Mouse (Mus musculus) adipocyte (in vitro differentiated cells): ENCODE measurements around the gene 3110082J24Rik.

Source experiments
- DNase-seq: peaks from one replicate; pipeline ENCODE4 v3.0.0-alpha.2; 2016; ENCODE audit warnings: low spot score

Gene 3110082J24Rik

DNA sequence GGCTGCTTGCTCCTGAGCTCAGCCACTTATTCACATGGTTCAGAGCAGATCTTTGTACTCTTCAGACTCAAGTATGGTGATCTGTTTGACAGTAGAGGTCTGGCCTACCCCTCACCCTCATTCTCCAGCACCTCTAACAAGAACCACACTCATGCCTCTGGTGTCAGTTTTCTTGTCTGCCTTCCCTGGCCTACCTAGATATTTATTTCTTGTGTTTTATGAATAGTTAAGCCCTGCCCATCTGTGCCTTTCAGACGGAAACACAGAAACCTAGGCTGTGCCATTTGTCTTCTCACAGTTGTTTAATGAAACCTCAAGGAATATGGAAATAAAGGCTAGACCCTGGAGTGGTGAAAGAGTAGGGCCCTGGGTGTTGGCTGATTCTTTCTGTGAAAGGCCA lies 12.1 kb upstream of the 3110082J24Rik start:
- DNase-seq = no peak

DNA sequence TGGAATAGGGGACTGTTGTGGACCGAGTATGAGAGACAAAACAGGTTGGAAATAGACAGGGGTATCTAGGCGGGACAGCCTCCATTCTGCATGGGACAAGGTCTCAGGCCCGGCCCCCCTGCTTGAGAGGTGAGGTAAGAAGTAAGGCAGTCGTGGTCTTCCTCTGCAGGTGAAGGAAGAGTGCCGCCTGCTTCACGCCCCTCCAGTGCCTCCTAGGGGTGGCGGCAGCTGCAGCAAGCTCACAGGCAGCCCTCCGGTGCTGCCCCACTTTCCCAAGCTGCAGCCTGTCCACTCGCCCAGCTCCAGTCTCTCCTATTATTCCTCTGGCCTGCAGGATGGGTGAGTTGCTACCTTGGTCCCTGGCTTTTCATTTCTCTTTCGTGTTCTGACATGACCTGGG lies 9.8 kb upstream of the 3110082J24Rik start:
- no peak for DNase-seq

DNA sequence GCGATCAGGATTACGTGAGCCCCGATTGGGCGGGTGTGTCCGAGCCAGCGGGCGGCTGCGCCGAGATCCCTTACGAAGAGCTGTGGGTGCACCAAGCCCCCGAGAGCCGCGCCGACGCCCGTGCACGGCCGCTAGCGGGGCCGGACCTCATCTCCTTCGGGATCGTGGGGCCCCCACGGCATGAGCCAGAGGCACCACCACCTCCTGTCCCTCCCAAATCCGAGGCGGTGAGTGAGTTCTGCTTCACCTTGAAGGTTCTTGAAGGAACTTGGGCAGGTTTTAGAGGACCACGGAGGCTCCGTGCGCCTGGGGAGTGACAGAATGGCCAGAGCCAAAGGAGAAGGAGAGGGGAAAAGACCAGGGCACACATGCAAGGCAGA lies 8.9 kb upstream of the 3110082J24Rik start:
- DNase-seq = no peak

DNA sequence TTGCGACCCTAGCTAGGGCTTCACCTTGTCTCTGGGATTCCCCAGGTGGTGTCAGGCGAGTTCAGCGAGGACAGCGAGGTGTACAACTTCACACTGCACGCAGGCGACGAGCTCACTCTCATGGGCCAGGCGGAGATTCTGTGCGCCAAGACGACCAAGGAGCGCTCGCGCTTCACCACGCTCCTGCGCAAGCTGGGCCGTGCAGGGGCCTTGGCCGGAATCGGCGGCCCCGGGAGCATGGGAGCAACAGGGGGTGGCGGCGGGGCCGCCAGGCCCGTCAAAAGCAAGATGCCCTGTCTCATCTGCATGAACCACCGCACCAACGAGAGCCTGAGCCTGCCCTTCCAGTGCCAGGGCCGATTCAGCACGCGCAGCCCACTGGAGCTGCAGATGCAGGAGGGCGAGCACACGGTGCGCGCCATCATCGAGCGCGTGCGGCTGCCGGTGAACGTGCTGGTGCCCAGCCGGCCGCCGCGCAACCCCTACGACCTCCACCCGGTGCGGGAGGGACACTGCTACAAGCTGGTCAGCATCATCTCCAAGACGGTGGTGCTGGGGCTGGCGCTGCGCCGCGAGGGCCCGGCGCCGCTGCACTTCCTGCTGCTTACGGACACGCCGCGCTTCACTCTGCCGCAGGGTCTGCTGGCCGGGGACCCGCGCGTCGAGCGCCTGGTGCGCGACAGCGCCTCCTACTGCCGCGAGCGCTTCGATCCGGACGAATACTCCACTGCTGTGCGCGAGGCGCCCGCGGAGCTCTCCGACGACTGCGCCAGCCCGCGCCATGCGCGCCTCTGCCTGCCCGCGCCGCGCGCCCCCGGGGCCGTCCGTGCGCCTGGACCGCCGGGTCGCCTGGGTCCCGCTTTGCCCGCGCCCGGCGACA lies 8.2 kb upstream of the 3110082J24Rik start:
- DNase-seq = no peak

DNA sequence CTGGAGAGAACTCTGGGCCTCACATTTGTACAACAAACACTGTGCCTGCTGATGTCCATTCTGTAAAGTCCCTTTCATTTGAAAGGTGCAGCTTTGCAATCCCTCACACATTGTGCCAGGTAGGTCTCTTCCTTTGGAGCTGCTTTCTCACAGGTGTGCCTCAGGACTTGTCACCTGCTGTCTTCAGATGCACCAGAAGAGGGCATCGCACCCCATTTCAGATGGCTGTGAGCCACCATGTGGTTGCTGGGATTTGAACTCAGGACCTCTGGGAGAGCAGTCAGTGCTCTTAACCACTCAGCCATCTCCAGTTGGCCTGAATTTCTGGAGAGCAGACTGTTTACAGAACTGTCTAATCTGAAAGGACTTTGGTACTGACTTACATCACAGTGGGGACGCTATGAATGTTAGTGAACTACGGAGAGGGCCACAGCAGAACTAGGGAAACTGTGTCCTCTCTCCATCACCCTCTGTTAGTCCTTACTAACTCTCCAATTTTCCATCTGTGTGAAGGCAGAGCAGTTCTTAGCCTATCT lies 6.7 kb upstream of the 3110082J24Rik start:
- no peak for DNase-seq

DNA sequence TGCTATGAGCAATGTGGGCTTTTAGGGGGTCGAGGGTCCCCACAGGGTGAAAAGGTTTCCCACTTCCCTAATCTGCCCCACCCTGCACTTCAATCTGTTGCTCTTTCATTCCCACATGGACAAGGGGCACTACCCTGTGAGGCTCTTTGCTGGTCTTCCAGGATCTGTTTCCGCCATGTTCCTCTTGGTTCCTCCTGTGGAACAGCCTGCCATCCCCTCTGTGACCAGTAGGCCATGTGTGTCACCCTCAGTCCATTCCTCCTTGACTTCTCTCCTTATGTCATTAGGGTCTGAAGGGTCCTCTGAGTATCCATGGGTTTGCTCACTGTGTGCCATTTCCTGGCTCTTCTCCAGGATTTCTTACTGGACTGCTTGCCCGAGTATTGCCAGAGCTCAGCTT lies 5.9 kb upstream of the 3110082J24Rik start:
- no peak for DNase-seq

DNA sequence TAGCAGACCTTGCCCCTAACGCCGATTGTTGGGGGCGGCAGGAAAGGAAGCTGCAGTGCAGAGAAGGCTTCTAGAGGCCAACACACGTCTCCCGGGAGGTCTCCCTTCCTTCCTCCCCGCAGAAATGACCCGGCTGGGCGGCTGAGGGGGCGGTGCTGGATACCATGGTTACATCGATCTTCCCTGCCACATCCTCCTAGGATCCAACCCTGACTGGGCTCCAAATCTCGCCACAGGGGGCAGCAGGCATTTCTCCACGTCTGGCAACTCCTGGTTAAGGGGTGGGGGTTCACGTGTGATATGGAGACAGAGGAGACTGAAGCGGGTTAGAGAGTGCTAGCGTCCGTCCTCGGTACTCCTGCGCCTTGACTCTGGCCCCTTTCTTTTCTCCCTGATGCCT lies 5.2 kb upstream of the 3110082J24Rik start:
- no peak for DNase-seq

DNA sequence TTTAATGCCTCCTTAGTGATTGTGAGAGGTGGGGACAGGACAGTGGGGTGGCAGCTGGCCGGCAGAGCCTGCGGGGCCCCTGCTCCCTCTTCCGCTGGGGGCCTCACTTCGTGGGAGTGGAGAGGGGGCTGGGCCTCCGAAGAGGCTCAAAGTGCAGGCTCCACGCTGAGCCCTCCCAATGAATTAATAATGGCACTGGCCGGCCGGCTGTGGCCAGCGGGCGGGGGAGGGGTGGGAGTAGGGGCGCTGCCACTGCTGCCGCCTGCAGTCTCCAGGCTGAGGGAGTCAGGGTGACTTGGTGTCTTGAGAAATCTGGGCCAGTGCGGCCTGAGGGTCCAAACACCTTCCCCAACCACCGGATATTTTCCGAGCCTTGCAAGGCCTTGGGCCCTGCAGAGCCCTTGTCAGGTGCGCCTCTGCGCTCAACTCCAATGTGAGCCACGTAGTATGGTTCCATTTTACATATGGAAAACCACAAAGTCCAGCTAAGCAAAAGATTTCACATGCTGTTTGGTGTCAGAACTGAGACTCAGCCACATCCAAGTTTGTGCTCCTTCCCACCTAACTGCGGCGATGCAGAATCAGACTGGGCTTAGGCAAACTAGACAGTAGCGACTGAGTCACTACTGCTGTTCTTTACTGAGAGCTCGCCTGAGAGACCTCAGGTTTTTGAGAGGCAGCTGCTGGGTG lies 4.6 kb upstream of the 3110082J24Rik start:
- DNase-seq = no peak

DNA sequence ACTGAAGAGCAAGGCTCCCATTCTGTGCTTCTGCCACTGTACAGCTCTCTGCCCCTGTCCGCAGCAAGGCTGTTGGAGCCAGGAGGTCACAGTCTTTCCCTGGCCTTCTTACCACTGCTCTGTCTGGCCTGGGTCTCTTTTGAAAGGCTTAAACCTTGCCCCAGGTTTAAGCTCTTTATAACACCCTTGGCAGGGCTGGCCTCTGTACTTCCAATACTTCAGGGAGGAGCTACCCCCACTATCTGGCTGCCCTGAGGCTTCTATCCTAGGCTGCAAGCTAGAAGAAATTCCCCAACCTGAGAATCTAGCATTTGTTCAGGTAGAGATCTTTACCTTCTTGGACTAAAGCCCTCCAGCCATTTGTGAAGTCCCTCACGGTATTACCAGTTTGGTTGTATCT lies 4.0 kb upstream of the 3110082J24Rik start:
- no peak for DNase-seq

DNA sequence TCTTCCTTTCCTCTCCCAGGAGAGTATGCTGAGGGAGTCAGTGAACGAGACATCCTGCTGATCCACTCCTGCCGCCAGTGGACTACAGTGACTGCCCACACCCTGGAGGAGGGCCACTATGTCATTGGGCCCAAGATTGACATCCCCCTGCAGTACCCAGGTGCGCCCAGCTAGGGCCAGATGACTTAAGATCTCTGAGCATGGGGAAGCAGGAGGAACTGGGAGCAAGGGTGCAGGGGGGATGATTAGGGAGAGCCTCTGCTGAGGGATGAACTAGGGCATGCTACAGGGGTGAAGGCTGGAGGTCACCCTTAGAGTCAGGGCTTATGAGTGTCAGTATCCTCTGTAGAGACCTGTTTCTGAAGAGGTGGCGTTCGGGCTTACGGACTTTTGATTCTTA lies 2.3 kb upstream of the 3110082J24Rik start:
- no peak for DNase-seq

DNA sequence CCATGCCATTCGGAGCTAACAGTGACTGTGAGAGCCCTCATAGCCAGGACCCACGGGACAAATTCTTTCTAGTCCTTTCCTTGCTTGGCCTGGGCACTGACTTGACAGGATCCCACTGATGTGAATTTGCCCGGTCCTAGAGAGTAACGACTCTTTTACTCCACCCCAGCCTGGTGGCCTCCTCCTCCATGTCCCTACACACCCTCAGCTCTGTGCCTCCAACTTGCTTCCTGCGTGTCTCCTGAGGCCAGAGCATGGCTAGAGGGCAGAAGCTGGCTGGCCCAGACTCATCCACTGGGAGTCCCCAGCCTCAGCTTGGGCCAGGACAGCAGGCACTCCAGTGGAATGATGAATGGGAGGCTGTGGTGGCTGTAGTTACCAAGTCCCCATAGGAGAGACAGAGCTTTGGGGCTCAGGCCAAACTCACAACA lies 1.7 kb upstream of the 3110082J24Rik start:
- DNase-seq = peak; percentile 15

DNA sequence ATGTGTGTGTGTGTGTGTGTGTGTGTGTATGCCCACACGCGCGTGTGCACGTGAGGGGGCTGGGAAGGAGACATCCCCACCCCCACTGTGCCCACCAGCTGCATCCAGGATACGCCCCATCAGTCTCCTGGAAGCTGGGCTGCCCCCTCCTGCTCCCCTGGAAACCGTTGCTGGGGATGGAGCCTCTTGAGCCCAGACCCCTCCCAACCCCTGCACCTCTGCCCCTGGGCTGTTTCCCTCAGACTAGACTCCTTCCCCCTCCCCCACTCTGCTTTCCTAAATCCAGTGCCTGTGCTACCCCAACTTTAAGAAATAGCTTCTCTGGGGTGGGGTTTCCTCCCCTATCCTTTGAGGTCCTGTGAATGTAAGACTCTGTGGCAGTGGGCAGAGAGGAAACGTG lies 1.3 kb upstream of the 3110082J24Rik start:
- DNase-seq = no peak

DNA sequence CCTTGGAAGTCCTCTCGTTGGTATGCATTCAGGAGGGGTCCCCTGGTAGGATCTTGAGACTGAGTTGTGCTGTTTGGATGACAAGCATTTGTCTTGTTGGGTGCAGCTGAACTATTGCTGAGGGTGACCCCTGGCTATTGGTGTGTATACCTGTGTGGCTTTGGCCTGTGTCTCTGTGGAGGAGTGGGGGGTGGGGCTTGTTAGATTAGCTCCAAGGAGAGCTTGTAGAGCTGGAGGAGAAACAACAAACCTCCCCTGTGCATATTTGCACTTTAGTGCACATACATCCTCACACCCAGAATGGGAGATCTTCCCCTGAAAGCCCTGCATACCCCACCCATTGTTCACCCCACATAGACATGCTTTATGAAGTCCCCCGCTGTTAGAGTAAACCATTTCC lies 870 bp upstream of the 3110082J24Rik start:
- no peak for DNase-seq

DNA sequence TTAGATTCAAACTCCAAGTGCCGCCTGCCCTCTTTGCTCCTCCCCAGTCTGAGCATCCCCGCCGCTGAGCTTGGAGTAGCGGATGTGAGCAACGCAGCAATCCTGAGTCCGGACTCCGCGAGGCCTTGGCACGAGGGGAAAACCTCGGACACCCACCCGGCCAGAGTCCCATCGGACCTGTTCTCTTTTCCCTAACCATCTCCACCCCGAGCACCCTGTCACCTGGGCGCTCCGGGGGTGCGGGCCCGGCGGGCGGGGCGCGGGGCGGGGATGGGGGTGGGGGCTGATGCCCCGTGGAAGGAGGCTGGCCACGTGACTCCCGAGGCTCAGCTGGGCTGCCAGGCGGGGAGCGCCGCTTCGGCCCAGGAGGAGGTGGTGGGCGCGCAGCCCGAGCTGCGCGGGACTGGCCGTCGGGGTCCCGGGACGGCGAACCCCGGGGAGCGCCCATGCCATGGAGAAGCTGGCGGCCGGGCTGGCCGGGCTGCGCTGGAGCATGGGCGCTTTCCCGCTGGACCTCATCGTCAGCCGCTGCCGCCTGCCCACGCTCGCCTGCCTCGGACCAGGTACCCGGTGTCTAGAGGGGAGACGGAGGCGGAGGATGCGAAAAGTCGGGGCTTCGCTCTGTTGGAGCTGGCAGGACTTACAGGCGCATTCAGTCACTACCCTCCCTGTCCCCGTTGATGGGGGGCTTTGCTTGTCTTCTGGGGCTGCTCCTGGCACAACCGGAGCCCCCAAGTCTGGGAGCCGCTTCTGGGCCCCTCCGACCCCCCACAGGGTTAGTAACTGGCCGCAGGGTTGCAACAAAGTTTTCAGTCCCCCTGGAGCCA lies 832 bp downstream of the 3110082J24Rik start, which contains the start of gene Garem2:
TSS of gene Garem2 (plus strand) at position 321 of the 827 bp plus-strand sequence.
- no peak for DNase-seq

DNA sequence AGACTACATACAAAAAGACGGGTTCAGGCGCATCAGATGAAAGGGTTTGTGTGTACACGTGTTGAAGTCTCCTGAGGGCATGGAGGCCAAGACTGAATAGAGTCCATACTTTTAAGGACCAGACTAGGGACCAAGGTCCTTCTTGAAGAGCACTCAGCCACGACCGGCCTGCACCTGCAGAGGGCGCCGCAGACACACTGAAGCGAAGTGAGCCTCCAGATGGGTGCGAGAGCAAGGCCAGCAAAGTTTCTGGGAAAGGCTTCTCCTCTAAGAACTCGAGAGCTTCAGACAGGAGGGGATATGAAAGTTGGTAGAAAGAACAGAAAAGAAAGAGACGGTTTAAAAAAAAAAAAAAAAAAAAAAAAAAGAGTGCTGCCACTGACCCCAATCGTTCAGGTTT lies 1.5 kb downstream of the 3110082J24Rik start:
- DNase-seq = peak; percentile 24

DNA sequence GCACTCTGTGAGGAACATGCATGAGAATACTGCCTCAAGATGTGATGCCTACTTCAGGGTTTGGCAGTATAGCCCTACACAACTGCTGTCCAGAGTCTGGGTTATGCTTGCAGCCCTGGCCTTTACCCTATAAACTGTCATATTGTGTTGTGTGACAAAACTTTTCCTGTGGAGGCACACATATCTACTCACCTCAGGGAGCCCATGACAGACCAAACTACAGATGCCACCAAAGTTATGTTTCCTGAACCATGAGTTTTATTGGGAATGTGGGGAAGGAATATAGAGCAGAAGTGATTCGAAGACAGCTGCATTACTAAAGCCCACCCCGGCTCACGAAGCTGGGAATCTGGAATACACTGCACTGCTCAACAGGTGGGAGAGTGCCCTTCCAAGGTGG lies 2.5 kb downstream of the 3110082J24Rik start:
- DNase-seq = no peak

DNA sequence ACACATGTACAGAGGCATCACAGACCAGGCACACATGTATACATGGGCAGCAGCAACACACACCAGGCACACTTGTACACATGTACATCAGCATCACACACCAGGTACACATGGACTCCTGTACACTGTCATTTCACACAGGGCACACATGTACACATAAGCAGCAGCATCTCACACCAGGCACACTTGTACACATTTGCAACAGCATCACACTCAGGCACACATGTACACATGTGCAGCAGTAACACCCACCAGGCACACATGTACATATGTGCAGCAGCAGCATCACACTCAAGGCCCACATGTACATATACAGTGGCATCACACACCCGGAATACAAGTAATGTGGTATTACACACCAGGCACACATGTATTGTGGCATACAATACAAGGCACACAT lies 7.6 kb downstream of the 3110082J24Rik start:
- no peak for DNase-seq

DNA sequence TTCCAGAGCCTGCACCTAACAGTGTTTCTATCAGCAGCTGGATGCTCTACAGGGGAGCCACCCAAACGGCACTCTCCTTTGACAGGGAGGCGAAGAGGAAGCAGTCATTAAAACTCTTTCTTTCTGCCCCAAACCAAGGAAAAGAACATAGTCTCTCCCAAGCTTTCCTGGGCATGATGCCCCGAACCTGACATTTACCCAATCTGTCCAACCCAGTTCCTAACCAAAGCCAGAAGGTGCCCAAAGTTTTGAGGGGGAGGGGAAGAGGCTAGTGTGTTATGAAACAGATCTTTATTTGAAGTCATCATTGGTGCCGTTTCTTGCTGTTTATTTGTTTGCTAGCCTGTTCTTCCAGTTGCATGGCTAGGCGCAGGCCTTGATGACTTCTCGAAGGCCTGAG lies 10.2 kb downstream of the 3110082J24Rik start:
- peak; percentile 64 for DNase-seq

DNA sequence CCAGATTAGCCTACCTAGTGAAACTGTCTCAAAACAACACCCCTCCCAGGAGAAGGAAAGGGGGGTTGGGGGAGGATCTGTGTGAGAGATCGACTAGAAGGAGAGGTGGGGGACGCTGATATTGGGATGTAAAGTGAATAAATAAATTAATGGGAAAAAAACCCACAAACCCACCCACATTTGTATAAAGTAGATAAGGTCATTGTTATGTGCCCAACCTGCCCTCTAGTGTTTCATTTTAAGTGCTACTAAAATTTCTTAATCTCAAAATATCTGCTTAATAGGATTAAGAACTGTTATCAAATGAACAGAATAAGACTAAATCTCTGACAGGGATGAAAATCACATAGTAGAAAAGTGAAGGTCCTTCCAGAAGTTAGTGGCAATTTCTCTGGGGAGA lies 11.5 kb downstream of the 3110082J24Rik start:
- DNase-seq = no peak

DNA sequence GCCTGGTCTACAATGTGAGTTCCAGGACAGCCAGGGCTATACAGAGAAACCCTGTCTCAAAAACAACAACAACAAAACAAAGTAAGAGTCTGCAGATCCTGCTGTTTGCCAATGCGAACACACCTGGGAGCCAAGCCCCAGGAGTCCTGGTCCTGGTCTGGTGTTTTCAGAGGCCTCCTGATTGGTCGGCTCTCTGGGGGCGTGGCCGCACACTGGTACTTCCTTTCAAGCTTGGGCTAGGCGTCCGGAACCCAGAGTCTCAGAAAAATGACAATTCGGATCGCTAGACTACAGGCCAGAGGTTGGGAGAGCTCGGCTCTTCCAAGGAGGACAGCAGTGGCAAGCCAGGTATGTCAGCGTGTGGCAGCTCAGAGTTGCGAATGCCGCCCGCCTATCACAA lies 13.2 kb downstream of the 3110082J24Rik start:
- DNase-seq = no peak

DNA sequence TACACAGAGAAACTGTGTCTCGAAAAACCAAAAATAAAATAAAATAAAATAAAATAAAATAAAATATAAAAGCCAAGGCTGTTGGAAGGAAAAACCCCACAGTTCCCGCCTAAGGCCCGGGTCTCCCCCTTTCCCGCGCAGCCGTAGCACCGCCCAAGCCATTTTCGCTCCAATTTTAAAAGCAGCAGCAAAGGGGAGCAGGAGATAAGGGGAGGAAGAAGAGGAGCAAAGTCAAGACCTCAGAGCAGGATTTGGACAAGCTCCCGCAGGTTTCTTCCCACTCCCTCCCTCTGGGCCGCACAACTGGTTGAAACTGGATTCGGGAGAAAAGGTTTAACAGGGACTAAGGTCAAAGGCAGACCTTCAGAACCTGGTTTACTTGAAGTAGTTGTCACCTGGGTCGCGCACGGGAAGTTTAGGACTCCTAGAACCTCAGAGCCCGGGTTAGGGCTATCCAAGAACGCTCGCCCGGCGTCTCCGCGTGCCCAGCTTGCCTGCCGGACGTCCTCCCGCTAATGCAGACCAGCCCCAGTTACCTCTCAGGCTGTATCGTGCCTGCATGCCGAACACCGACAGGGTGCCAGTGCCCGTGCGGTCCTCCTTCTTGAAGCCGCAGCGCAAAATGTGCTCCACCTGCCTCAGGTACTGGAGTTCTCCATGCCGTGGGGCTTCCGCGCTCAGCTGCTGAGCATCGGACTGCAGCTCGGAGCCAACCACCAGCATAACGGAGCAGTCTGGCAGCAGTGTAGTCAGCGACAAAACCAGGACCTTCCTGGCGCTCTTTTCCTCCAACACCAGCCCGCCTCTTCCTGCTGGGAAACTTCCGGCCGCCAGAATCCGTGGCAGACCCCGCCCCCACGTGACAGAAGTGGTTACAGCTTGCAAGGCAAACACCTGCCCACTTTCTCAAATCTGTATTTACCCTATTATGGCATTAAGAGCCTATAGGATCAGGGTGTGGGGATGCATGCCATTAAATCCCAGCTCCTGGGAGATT lies 32.8 kb downstream of the 3110082J24Rik start, which contains the start of gene Tyms:
TSS of gene Tyms (minus strand) at position 793 of the 997 bp plus-strand sequence.
- DNase-seq = peak; percentile 86
